Mouse (Mus musculus) adrenal gland (tissue): Measurements from ENCODE around the gene Krt81.

Experiments used
- intact Hi-C: fragments of 180-260 bp; cut with DNase I; formaldehyde crosslinking; loops from one replicate; pipeline ENCODE4 v1.15.1; 2025
- long read RNA-seq, 2 experiments: library from polyadenylated mRNA; unstranded; transcript quantifications; one replicate each; pipeline ENCODE4 v2.0.0; 2020; ENCODE audit warnings: borderline replicate concordance in 1 of 2; ENCODE audit not compliant: insufficient replicate concordance in 1 of 2

The Krt81 gene
- long read RNA-seq, experiment 1: 0 reads
- long read RNA-seq, experiment 2: 0 reads

DNA sequence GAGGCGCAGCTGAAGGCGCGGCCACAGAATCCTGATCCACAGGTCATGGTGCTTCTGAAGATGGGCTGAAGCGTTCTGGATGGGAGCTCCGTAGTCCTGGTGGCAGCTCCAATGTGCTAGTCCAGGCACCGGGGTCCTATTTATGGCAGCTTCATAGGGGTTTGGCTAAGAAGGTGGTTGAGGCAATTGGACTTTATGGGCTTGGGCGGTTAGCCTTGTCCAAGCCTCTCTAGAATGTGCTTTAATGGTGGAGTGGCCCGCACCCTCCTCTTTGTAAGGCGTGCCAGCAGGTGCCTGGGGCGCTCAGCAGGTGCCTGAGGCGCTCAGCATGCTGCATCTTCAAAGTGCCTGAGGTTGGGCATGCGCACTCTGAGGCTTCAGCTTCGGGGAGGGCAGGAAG is at the start of gene Krt81:
Krt81 (minus strand) TSS at position 101 of the 400 bp plus-strand sequence.
- intact Hi-C loops: no loop called here

DNA sequence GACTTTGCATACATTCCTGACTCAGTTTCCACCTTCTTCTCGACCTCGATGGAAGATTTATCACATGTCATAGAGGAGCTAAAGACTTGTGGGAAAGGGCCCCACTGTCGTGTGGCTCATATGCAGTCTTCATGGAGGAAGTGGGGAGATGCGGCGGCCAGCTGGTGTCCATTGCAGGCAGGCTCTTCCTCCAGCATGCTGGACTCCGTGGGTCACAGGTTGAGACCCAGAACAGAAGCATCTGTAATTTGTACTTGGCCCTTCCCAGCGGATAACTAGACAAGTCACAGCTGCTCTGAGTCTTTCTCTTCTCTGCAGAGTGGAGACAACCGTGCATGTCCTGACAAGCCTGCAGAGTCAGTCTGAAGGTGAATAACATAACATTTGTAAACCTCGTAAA is 44.7 kb upstream of the Krt81 start:
- intact Hi-C loops: no loop called here

DNA sequence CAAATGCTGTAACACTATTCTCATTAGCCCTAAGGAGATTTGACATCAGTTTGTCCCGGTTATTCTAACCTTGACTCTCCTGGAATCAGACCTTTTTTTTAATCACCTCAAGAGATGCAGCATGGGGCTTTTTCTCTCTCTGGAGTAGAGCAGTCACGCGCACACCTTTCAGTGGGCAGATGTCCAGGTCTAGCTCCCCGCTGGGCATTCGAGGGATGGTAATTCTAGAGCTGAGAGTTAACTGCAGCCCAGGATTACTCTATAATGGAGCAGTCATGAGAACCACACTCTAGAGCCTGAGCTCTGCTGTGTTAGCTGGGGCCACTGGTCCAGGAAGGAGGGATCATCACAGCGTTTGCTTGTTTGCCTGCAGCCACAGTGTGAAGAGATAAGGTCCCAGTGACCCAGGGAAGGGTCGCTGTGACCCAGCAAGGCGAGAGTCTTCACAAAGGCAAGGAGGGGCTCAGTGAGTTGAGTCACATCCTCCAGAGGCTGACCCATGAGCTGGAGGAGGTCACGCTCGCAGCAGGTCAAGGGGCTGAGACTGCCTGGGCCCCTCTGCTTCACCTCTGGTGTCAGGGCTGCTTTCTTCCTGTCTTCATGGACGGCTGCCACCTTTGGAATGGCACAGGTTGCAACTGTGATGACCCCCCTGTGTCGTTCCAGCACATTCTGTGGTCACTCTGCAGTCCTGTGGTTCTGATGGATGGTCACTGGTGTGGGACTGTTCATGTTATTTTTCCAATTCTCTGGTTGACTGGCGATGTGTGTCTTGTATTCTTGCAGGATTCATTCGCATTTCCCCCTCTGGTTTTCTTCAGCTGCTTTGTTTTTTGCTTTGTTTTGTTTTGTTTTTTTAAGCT is 43.6 kb upstream of the Krt81 start:
- intact Hi-C loops: no loop called here

DNA sequence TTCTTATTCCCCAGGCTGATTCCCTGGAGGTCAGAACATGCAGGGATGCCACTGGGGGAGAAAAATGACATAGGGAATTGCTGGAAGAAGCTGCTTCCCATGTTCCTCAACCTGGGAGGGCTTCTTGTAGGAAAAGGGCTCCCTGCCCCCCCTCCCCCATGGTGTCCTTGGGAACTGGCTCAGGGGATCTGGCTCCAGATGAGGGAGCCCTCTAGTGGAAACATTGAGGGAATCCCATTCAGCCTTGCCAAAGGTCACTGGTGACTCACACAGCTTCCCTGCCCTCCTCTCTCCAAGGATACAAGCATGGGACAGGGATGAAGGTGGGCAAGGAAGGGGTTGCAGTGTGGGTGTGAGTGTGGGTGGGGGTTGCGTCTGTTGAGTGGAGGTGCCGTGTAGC is 33.6 kb upstream of the Krt81 start:
- intact Hi-C loops: loop anchor here (5.0 kb wide), 1 partner anchor 155 kb away; no protein-coding TSS in a partner anchor

DNA sequence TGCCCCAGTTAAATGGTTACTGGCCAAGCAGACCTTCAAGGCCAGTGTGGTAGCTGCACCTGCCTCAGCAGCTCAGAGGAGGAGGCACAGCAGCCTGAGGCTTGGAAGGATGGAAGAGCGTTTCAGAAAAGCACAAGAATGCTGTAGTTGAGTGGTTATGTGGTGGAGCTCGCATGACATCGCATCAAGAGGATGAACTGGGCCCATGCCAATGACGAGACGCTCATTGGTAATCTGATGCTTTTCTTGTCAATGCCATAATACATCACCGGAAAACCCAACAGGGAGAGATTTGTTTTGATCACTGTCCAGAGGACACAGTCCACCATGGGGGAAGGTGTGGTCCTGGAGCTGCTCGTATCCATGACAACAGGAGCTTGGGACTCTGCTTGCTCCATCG is 31.7 kb upstream of the Krt81 start:
- intact Hi-C loops: loop anchor here (5.0 kb wide), 1 partner anchor 153 kb away; no protein-coding TSS in a partner anchor

DNA sequence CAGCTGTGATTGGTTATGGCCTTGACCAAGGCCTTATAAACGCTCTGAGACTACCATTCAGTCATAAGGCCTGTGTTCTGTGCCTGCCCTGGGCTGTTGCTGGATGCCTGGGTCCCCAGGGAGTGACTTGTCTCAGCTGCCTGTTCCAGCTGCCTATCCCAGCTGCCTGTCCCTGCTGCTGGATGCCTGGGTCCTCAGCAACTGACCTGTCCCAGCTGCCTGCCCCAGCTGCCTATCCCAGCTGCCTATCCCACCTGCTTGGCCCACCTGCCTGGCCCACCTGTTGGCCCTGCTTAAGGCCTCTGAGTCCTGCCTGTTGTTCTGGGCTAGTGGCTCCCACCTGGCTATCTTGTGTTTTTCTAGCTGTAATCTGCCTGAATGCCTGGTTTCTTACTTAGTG is 30.7 kb upstream of the Krt81 start:
- intact Hi-C loops: no loop called here

DNA sequence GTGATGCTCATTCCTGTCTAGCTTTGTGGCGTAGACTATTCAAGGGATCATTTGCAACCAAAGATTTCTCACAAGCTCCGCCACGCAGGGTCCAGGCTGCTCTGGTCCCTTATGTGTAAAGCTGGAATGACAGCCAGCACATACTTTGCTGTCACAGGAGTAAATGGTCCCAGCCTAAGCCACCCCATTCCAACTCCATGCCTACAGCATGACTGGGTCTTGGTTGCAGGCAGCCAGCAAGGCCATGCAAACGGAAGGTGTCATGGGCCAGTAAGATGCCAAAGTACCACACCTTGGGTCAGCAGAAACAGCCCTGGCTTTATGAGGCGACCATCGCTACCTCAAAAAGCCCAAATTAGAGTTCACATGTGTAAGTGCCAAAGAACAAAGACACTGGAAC is 30.2 kb upstream of the Krt81 start:
- intact Hi-C loops: no loop called here

DNA sequence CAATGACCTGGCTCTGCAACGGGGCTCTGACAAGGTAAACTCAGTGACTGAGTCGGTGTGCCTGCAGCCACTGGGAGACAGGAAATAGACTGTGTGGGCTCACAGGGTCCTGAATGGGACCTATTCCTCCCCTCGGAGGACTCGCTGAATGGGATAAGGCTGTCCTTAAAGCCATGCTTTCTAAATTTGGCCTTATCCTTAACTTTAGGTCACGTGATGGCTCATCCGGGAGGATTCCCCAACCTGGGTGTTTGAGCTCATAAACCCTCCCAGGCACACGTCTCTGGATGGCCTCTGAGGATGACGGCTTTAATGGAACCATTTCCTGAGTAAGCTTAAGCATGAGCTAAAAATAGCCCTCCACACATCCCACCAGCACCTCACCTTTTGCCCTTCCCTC is 29.2 kb upstream of the Krt81 start:
- intact Hi-C loops: no loop called here

DNA sequence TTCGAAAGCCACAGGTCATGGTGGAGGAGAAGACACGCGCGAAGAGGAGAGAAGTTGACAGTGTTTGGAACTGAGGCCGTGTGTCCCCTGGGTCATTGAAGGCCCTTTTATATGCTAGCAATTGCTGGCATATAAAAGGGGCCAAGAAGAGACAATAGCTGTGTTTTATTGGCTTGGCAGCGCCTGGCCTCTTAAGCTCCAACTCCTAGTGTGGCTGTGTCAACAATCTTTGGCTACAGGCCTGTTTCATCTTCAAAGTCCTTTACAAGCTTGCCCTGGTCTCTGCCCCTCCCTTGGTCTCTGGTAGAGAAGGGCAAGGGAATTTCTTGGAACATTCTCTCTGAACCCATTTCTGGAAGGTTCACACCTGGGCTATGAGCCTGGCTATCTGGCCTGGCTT is 27.9 kb upstream of the Krt81 start, which contains the start of gene Krt83:
Krt83 (minus strand) TSS at position 82 of the 400 bp plus-strand sequence.
- intact Hi-C loops: no loop called here

DNA sequence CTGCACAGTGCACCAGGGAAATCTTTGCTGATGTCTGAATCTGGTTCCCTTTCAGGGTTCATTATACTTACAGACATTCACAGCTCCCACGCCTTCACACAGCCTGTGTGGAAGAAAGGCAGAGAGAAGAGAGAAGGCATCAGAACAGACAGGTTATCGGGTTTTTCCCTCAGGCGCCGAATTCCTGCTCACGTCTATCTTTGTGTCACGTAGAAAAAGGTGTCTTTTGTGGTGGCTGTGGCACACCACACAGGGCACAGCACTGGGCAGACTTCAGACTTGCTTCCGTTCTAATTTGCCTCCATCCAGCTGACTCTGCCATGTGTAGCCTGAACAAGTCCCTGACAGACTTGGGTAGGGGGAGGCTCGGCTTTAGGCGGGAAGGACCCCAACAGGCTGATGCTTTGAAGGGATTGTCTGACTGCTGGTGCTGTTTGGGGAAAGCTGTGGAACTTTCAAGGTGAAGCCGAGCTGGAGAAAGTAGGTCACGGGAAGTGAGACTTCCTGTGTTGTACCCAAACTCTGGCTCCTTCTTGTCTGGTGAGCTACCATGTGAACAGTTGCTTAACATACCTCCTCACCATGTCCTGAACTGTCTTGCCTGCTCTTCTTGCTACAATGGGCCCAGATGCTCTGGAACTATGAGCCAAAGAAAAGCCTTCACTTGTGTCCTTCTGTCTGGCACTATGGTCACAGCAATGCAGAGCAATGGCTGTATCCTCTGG is 22.5 kb upstream of the Krt81 start:
- intact Hi-C loops: no loop called here

DNA sequence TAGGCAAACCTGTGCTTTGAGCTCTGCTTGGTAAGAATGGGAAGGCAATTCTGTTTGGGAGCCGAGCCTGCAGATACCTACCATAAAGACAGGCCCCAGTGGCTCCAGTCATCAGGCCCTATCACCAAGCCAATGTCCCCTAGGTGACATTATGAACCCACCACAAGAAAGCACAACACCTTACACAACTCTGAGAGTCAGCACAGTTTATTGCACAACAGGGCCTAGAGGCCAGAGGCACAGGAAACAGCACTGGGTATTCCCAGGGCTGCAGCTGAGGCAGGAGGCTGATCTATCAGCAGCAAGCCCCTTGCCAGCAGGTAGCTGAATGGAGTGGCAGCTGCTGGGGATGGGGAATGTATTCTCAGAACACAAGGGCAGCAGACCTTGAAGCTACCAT is 21.4 kb upstream of the Krt81 start:
- intact Hi-C loops: no loop called here

DNA sequence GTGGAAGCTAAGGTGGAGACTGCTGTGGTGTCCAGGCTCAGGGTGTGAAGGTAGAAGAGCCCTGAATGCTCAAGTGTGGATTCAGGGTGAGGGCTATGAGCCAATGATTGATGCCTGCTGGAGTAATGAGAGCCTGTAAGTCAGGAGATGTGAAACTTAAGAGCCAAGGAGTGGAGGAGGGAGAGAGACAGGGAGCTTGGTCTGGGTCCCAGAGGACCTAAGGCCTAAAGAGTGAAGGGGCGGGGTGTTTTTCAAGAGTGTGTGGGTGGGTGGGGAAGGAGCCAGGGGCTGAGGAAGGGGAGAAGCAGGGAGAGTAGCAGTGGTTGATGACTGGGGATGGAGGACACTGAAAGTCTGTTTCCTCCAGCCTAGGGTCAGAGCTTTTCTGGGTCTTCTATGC is 20.1 kb upstream of the Krt81 start:
- intact Hi-C loops: no loop called here

DNA sequence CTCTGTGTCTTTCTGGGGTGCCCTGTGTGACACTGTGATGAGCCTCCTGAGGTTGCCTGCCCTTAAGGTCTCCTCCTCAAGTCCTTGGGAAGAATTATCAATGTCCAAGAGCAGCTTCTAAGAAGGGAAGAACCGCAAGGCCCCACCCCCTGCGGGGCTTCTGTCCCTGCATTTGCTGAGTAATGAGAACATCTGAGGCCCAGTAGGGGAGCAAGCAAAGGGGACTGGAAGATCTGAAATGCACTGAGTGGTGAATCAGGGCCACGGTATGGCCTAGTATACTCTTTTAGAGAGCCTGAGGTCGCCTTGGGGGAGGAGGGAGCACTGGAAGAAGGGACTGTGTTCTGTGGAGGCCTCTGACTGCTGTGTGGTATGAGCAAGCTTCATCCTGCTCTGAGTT is 18.5 kb upstream of the Krt81 start:
- intact Hi-C loops: no loop called here

DNA sequence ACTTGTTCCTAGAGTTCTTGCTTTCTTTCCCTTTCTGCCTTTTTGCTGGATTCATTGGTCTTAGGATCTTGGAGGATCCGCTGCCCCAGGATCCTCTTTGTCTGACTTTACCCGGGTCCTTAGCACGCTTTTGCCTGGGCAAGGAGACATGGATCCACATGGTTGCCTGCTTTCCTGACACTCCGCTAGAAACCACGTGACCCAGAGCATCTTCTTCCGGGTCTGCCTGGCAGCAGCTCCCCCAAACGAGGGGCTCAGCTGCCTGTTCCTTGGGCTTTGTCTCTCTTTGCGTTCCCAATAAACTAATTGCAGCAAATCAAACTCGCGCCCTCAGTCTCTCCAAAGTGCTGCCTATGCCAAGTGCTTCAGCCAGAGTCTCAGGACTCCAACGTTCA is 16.1 kb upstream of the Krt81 start:
- intact Hi-C loops: no loop called here

DNA sequence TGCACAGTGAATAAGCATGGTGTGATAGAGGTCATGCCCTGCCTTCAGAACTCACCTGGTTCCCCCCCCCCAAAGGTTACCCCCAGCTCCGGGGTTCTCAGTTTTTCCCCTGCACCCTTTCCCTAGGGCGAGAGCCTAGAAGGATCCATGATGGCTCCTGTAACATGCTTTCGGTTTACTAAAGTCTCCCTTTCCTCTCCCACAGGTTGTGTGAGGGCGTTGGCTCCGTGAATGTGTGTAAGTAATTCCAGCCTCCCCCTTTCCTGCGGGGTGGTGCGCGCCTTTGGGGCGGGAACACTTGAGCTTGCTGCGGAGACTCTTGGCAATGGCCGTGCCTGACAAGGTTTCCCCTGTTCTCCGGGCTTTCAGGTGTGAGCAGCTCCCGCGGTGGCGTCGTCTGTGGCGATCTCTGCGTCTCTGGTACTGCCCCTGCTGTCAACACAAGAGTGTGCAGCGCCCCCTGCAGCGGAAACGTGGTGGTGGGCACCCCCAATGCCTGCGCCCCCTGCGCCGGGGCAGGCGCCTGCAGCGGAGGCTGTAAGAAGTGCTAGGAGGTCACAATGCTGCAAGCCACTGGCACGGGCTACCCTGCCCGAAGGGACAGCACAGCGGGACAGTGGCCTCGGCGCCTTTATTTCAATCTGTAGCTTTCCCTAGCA is 15.6 kb upstream of the Krt81 start:
- intact Hi-C loops: no loop called here

DNA sequence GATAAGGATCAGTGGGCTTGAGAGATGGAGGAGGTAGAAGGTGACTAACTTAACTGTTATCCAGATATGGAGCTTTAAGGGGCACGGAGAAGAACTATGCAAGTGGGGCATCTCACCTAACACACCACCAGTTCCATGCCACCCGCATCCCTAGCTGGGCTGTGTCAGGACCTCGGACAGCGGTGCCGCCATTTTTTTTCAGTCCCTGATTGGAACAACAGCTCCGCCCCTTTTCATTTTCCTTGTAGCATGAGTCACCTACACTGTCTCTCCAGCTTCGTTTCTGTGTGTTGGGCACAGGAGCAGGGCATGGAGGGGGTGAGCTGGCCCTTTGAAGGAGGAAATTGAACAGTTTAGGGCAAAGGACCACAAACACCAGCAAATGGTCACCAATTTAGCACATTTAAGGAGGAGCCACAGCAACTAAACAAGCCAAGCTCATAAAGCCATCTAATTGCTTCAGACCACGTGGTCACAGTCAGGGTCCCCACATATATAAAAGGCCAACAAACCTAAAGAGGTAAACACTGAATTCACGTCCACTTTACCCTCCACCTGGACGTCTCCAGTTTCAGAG is 9.5 kb upstream of the Krt81 start, which contains the start of gene Krt86:
Krt86 (plus strand) TSS at position 527 of the 577 bp plus-strand sequence.
- intact Hi-C loops: no loop called here

DNA sequence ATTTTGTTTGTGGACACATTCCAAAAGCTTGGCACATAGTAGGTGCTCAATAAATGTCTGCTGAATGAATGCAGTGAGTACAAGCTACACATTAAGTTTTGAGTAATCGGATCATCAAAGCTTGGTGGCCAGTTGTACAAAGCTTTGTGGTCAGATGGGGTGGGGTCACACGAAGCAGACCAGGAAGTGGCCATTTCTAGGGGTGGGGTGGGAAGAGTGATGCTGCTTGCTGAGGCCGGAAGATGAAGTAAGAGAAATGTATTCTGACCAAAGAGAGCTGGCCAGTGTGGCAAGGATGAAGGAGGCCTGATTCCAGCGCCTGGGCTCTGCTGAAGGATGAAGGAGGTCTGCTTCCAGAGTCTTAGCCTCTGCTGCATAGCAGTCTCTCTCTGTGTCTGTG is 5.5 kb upstream of the Krt81 start:
- intact Hi-C loops: no loop called here

DNA sequence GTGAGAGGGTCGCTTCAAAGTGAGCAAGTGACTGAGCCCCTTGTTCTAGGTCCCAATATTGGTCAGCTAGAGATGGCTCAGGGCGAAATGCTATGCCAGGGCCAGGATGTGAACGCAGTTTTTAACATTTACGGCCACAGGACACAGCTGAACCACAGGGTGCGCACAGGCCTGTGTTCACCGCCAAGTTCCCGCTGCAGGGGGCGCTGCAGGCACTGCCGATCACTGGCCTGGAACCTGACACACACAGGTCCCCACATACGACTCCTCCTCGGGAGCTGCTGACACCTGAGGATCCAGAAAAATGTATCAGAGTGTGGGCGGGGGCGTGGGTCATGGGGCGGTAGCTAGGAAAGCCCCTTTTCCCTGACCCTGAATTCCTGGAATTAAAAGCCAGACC is 4.3 kb downstream of the Krt81 start:
- intact Hi-C loops: no loop called here

DNA sequence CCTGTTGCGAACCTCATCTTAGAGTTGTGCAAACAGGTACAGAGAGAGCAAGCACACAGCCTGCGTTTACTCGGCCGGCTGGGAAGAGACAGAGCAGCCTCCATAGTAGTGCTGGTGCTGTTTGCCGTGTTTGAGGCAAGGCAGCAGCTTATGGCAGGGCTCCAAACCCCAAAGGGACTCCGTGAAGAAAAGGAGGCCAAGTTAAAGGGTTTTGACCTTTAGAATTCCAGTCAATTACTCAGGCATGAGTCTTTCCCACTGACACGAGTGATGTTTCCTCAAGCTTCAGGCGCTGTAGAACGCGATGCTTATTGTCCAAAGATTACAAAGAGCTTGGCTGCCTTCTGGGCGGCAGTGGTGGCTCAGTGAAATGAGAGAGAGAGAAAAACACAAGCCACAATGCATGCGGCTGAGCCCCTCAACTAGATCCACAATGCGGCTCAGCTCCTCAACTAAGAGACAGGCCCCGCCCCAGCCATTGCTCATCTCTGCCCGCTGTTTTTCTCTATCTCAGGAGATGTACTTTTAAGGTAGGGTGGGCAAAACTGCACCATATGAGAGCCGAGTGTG is 5.1 kb downstream of the Krt81 start:
- intact Hi-C loops: no loop called here

DNA sequence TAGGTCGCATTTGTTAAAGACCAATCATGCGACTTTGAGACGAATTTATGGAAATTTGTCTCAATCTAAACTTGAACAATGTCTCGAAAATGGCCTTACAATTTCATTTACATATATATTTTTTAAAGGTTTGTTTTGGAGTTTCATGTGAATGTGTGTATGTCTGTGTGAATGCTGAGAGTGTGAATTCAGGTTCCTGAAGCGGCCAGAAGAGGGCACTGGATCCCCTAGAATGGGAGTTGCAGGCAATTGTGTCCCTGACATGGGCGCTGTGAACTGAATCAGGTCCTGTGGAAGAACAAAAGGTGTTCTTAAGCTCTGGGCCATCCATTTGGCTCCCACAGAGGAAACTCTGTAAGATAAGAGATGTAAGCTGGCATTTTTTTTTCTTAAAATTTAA is 7.7 kb downstream of the Krt81 start:
- intact Hi-C loops: no loop called here

DNA sequence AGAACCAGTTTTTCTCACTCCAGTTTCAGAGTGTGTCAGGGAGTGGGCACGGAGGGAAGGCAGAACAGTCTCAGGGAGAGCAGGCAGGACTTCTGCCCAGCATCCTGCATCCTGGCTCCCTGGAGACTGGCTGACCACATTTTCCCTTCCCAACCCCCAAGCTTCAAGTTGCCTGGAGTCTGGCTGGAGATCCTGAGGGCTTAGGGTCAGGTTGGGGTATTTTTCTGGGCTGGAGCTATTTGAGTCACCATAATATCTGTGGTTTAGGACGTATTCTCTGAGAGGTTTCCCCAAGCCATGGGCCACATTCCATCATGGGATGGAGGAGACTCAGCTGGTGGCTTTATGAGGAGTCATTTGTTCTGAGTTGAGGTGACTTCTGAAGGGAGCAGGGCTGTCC is 8.3 kb downstream of the Krt81 start:
- intact Hi-C loops: no loop called here
